Mouse (Mus musculus) kidney, adult 2 months (tissue): ENCODE results near the gene CN725425.

Source experiments
- CTCF ChIP-seq: fragments of 200-500 bp; conservative IDR thresholded peaks from 2 replicates; pipeline ENCODE4 v1.5.1; 2011; ENCODE audit warnings: low read depth, mild to moderate bottlenecking, control low read depth, low read length, moderate library complexity, mixed read lengths; ENCODE audit not compliant: insufficient read depth, insufficient read length
- POLR2A ChIP-seq: fragments of 200-500 bp; IDR thresholded peaks from one replicate; pipeline ENCODE4 v1.6.1; 2011; ENCODE audit warnings: low read depth, low read length, control low read depth

DNA sequence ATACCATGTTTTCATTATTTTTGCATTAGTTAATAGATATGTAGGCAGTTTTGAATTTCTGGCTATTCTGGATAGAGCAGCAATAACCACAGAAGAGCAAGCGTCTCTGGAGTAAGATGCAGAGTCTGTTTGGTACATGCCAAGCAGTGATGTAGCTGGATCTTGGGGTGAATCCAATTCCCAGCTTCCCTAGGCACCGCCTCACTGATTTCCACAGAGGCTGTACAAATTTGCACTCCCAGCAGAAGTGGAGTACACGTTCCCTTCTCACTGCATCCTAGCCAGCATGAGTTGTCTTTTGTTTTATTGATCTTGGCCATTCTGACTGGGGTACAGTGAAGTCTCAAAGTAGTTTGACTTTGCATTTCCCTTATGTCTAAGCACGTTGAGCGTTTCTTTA lies 82.2 kb downstream of the CN725425 start:
- TF ChIP-seq CTCF (no peak), POLR2A (no peak)
